Mouse (Mus musculus): ENCODE results near the gene Tbc1d1. TPM values are rescaled to one million over a fixed set of nuclear protein-coding genes. Genes with fewer than 3 reads are reported as not detected.
A peak's percentile ranks its signal among the peaks of the same experiment; 100 is the strongest.

The Tbc1d1 gene
- total and polyA plus RNA-seq, 3 experiments = 9.7 to 14.2 (median 10.2) TPM

DNA sequence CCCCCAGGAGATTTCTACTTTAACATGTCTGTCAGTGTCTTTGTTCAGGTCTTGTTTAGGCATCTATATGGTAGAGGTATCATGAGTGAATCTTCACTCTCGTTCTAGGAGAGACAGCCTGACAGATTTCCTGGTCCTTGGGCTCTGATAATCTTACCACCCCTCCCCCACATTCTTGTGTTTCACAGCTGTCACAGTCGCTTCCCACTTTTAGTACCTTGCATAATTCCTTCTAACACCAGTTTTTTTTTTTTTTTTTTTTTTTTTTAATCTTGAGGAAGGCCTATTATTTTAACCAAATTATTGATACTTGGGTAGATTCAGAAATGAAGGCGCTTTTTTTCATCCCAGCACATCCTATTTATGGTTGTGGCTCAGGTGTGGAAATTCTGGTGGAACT lies 81.6 kb downstream of the Tbc1d1 start:
- DNase-seq = no peak

DNA sequence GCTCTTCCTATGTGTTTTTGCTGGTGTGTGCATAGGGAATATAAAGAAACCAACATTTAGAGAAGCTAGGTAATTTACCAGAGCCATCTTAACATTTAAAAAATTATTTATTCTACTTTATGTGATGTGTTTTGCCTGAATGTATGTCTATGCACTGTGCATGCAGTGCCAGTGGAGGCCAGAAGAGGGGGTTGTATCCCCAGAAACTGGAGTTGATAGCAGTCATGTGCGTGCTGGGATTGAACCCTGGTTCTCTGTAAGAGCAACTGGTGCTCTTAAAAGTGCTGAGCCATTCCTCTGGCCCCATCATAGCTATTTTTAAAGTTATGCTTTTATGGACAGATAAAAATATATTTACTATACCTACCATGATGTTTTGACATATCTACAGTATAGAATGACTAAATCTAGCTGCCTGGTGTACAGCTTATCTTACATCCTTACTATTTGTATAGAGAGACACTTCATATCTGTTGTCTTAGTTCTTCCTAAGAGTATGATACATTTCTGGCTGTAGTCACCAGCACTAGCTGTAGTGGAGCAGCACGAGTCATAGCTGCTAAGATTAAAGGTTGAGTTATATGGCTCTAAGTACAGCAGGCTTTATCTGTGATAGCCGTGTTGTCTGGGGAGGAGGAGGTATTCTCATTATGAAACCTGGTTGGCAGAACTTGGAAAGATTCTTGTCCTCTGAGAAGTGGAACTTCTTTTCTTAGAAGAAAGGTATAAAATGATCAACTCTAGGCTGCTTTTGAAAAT lies 83.0 kb downstream of the Tbc1d1 start:
- DNase-seq = no peak

DNA sequence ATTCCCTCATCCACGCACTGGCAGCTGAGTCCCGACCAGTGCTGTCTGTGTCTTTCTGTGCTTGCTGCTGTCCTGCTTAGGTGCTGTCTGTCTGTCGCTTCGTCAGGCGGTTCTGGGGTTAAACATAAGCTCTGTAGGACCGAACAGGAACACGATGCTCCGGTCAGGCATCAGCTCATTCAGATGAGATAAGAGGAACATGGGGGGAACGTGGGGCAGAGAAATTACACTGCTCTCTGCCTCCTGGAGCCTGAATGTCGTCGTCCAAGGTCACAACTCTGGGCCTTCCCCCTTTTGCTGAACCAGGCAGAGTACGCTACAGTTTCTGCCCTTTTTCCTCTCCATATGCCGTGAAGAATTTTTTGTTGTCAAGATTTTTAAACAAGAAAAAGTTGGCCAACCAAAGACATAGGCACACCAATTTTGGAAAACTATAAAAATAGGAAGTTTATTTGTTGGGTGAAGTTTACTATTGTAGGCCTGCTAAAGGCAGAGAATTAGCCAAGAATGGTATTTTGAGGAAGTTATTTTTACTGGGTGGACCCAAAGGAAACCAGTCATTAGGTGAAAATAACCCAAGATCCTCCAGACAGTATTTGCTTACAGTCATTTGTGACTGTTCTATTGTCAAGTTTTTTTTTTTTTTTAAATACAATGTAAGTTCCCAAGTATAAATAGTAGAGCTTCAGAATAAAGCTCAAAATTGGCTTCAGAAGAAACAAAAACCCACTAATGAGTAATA lies 85.0 kb downstream of the Tbc1d1 start:
- peak; percentile 25 for DNase-seq

DNA sequence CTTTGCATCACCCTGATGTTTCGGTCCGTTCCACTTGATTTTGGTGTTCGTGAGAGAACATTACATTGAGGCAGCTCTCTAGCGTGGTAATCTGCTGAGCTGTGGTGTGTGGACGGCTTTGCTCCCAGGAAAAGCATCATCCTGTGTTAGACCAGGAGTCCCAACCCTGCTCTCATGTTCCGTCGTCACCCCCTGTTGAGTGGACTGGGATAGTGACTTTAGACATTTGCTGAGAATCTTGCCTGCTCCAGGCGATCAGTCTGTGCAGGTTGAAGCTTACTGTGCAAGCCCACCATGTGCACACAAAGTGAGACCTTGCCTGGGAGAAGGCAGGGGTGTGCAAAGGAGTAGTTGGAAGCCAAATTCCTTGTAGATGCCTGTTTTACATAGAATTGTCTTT lies 85.8 kb downstream of the Tbc1d1 start:
- DNase-seq = no peak

DNA sequence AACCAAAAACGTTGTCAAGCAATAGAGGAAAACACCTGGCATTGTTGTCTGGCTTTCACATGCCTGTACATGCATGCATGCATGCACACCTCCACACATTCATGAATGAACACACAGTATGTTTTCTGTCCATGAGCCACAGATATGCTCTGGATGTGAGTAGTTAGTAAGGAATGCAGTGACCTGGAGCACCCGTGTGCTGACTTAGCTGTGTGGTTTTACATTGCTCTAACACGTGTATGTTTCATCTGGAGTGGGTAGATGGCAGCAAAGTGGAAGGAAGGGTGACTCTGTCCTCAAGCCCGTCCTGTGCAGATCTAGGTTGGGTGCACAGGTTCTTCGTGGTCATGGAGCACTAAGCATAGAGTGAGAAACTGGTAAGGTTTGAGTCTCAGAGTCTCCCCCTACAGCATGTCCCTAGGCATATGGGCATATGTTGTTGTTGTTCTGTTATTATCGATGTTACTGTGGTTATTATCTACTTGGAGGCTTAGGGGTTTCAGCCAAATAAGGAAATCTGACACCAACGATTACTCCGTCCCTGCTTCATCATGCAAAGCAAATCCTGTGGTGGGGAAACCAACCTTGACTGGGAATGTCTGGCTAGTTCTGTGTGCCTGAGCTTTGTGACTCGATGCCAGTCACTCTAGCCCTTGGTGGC lies 86.8 kb downstream of the Tbc1d1 start:
- DNase-seq = no peak

DNA sequence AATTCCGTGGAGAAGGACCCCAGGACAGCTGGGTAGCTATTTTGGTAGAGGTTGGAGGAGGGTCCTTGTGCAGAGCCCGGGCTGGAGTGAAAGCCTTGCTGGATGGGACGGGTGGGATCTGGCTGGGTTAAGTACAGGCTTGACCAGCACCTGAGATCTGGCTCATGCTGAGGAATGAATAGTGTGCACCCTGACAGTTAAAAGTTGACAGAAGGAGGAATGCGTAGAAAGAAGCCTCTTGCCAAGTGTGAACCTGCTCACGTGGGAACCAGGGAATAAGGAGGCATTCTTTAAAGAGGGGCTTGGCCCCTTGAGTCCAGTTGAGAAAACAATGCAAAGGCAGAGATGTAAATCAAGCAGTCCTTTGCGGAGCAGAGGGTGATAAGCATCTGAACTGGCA lies 87.6 kb downstream of the Tbc1d1 start:
- DNase-seq = no peak

DNA sequence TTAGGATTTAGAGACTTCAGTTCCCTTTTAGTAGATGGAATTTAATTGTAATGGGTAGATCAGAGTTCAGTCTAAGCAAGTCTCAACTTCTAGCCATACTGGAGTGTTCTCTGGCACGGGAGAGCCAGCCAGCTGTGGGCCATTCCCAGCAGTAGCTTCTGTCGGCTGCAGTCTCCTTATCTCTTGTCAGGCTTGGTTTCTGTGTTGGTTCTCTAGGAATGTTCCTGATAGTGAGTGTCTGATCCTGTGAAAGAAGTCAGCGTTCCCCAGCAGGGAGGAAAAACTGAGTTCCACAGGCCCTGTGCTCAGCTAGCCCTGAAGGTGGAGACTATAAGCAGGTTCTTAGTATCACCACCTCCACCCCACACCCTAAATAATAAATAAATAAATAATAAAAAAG lies 88.2 kb downstream of the Tbc1d1 start:
- DNase-seq = no peak

DNA sequence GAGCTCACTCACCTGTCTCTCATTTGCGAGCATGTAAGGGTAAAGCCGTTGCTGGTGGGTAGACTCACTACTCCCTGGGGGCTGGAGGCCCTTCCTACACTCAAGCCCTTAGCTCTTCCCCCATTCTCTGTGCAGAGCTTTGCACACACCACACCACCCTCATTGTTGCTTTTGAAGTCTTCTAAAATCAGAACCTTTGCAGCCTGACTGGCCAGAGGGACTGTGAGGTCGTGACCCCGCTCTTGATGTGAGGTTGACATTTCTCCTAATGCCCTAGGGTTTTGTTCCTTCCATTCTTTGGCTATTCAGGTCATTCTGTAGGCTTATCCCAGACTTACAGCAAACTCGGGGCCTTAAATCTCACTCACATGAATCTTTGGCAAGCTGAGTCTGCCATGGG lies 88.6 kb downstream of the Tbc1d1 start:
- no peak for DNase-seq

DNA sequence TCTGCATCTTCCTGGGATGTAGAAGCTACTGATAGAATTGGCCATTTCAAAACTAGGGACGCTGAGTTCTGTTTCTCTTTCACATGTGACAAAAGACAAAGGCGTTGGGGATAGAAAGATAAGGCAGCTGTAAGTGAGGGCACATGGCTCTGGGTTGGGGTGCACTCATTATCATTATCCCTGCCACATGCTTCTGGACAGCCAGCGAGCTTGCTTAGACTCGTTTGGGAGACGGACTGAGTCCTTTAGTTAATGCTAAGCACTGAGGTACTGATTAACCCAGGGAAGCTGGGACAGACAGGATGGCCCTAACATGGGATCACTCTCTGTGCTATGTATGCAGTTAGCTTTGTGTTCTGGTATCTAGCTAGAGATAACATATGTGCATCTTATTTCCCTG lies 95.3 kb downstream of the Tbc1d1 start:
- DNase-seq = no peak

DNA sequence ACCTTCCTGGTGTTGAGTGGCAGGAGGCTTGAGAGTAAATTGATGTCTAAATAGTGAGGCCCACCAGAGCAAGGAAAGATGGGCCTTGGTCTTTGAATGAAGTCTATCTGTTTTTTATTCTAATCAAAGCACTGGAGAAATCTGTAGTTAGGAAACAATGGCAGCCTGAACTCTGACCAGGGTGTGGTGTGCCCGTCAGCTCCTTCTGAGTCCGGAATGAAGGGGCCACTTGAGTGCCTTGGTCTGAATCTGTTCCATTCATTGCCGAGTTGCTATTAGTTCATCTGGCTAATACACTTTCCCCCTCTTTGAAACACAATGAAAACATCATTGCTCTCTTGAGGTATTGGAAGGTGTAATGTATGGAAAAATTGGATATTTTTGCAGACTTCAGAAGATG lies 98.2 kb downstream of the Tbc1d1 start:
- DNase-seq = no peak

DNA sequence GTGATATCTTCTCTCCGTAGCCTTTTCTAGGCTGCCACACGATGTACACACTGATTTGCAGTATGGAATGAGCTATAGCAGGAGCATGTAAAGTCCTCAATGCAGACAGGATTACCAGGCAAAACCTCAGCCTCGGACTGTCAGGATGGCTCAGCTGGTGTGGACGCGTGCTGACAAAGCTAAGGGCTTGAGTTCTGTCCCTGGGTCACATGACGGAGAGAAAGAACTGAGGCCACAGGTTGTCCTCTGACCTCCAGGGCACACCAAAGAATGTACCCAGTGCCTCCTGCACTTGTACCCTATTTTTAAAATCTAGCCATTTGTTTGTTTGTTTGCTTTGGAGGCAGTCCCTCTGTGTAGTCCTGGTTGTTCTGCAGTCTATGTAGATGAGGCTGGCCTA lies 98.9 kb downstream of the Tbc1d1 start:
- no peak for DNase-seq

DNA sequence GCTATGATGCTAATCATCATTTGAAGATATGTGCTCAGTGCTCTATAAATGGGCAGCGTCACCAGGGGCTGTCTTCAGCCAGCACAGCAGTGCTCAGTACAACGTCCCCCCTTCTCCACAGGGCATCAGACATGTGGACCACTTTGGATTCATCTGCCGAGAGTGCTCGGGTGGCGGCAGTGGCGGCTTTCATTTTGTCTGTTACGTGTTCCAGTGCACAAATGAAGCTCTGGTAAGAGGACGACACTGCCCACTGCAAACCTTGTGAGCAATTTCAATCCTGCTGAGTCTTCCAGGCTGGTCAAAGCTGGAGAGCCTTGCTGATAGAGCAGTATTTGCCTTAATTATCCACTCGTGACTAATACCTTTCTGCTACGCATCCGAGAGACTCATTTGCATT lies 107.2 kb downstream of the Tbc1d1 start:
- DNase-seq = no peak

DNA sequence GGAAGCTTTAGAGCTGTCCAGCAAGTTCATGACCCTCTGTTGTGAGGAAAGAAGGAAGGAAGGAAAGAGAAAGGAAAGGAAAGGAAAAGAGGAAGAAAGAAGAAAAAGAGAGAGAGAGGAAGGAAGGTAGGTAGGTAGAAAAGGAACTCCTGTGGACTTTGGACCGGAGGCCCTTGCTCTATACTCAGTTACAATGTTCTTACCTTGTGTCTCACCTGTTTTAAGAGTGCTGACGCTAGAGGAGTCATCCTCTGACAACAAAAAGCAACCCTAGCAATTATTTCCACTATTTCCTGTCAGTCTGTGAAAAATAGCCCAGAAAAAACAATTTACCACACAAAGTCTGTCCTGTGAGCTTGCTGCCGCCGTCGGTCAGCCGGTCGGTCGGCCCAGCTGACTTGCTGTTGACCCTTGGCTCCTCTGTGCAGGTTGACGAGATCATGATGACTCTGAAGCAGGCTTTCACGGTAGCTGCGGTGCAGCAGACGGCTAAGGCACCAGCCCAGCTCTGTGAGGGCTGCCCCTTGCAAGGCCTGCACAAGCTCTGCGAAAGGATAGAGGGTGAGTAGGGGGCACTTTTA lies 107.9 kb downstream of the Tbc1d1 start:
- no peak for DNase-seq

DNA sequence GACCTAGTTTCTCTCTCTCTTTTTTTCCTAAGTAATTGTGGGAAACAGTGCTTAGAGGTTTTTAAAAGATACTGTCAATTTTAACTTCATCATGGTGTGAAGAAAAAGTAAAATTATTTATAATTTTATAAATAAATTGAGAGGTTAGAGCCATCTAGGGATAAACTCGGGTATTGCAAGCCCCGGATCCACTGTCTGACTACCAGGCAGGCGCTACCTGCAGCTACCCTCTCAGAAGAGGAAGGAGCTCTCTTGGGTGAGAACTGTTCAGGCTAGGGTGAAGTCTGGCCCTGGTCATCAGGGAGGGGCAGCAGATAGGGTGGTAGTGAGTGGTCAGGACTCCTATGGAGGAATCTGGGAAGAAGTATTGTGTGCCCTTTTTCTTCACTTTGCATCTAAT lies 109.0 kb downstream of the Tbc1d1 start:
- DNase-seq = no peak

DNA sequence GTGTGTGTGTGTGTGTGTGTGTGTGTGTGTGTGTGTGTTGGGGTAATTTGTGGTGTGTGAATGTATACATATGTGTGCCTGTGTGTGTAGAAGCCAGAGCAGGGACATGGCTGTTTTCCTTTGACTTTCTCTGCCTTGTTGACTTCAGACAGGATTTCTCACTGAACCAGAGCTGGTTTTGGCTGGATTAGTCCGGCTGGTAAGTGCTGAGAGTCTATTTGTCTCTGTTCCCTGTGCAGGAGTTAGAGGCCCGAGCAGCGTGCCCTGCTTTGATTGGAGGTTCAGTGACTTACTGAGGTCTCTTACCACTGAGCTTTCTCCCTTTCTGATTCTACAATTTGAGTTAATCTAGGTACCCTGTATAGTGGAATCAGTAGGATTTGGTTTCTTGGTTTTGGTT lies 109.8 kb downstream of the Tbc1d1 start:
- DNase-seq = no peak

DNA sequence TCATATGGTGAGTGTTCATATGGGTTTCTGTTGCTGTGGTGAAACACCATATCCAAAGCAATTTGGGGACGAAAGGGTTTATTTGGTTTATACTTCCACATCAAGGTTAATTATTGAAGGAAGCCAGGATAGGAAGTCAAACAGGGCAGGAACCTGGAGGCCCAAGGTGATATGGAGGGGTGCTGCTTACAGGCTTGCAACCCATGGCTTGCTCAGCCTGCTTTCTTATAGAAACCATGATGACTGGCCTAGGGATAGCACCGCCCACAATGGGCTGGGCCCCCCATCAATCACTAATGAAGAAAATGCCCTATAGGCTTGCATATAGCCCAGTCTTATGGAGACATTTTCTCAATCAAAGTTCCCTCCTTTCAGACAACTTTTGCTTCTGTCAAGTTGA lies 110.4 kb downstream of the Tbc1d1 start:
- no peak for DNase-seq

DNA sequence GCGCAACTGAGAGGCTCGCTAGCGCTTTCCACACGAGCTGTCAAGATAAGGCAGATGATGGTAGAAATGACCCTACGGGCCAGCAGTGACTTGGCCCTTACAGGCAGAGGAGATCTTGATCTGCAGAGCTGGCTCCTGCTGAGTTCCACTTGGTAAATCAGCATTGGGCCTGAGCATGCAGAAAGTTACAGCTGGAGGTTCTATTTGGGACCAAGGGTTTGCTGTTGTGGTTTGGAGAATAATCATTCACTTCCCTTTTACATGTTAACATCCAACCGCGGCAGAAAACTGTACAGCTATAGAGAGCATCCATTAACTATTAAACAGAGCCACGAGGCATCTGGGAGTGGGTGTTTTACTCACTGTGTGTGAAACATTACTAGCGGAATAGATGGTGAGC lies 111.2 kb downstream of the Tbc1d1 start:
- no peak for DNase-seq

DNA sequence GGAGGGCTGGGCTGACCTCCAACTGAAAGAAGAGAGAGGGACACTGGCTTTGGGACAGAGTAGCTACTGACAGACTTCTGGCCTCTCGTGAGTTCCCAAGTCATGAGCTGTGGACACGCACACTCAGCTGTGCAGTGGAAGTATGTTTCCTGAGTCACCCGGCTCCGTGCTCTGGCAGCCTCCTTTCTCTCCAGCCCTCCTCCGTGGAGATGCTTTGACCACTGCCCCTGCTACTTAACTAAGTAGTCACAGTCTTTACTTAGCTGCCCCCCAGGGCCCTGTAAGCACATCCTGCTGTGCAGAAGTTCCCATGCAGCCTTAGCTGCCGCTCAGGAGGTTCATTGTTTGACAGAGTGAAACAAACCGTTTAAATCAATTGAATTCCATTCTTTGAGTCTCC lies 113.6 kb downstream of the Tbc1d1 start:
- no peak for DNase-seq

DNA sequence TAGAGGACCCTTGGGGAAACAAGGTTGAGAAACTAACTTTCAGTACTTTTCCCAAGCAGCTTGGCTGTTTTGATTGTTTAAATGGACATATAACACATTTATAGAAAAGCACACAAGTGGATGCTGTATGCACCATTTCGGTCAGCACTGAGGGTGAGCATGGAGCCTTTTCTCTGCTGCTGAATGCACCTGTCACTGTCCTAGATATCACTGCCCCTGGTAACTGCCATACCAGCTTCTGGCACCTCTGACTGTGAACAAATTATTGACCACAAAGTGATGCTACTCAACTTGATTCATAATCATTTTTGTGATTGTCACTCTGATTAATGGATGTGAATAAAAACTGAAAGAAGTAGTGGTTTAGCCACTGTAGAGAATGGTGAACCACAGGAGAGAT lies 117.4 kb downstream of the Tbc1d1 start:
- DNase-seq = no peak

DNA sequence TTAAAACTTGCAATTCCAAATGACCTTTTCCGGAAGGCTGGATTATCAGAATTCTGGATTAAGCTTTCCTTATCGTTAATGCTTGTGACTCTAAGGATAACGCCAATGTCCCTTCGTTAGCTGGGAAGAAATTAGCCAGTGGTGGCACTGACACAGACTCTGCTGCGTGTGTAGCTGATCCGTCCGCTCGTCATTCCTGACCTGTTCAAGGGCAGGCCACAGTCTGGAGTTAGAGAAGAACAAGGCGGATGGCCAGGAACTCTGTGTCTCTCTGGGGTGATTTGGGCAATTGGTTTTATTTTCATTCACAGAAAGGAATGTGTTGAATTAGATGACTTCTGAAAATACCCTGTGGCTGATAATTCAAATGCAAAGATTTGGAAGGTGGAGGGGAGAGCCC lies 118.2 kb downstream of the Tbc1d1 start:
- peak; percentile 39 for DNase-seq

DNA sequence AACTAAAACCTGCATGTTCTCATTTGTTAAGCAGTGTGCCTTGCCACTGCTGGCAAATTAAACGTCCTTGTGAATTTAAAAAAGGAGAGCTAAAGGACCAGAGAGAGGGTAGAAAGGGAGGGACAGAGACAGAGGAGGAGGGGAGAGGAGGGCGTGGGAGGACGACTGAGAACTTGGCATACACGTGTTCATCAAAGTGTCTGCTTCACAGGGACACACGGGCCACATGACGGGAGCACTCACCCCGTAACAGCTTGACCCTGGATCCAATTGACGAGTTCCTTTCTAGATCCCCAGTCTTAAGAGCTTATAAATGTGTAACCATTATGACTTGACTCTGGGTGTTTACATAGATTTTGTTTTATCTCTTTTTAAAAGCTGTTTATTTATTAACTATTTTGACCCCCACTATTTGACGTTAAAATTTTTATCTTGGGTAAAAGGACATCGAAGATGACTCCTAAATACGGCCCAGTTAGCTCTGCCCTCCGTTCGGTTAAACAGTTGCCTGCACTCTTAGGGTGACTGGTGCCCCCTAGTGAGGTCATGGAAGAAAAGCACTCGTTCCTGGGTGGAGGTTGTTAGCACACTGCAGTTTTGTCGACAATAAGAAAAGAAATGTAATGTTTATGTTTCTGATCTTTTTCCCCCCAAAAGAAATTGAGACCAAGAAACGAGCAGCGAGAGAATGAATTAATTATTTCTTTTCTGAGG lies 118.8 kb downstream of the Tbc1d1 start:
- peak; percentile 55 for DNase-seq

DNA sequence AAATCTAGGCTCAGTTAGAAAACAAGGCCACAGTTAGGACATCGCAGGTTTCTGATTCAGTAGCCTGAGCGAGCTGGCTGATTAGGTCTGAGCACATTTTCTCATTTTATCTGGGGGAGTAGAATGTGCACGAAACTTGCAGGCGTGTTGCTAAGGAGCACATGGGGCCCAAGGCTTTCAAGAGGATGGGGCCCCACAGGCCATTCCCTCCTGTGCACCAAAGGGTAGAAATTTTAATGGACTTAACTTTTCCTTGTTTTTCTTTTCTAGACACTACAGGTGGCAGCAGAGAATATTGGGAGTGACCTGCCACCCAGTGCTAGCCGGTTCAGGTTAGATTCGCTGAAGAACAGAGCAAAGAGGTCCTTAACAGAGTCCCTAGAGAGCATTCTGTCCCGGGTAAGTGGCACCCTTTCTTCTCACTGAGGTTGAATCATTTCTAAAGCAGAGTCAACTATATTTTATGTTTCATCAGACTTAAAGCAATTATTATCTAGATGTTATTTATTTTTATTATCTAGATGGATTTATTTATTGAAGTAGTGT lies 121.6 kb downstream of the Tbc1d1 start:
- no peak for DNase-seq
